Mouse (Mus musculus) ES-Bruce4 (cell line): ENCODE measurements around the gene Srgap3. TPM values are rescaled to one million over a fixed set of nuclear protein-coding genes. Genes with fewer than 3 reads are reported as not detected.

ENCODE experiments used
- H3K27ac ChIP-seq: 2 replicates; pipeline ENCODE4 v1.5.1; 2012; ENCODE audit warnings: low read length, inconsistent platforms; ENCODE audit not compliant: insufficient read depth
- H3K27me3 ChIP-seq: 2 replicates; pipeline ENCODE4 v1.6.1; 2012; ENCODE audit warnings: mild to moderate bottlenecking, low read length, inconsistent platforms; ENCODE audit not compliant: control insufficient read depth, poor library complexity, insufficient read depth, severe bottlenecking
- H3K36me3 ChIP-seq: 2 replicates; pipeline ENCODE4 v1.6.1; 2012; ENCODE audit warnings: inconsistent platforms, mild to moderate bottlenecking, low read length, moderate library complexity; ENCODE audit not compliant: control insufficient read depth, poor library complexity, insufficient read depth, severe bottlenecking
- H3K4me1 ChIP-seq: one replicate; pipeline ENCODE4 v1.8.1; 2011; ENCODE audit warnings: low read length; ENCODE audit not compliant: control insufficient read depth, insufficient read depth
- H3K4me3 ChIP-seq: 2 replicates; pipeline ENCODE4 v1.5.1; 2011; ENCODE audit warnings: low read depth, mild to moderate bottlenecking, low read length
- H3K9ac ChIP-seq: 2 replicates; pipeline ENCODE4 v1.6.1; 2012; ENCODE audit warnings: low read depth, mild to moderate bottlenecking, inconsistent platforms; ENCODE audit not compliant: poor library complexity, severe bottlenecking
- H3K9me3 ChIP-seq: replicated peaks from 2 replicates; pipeline ENCODE4 v1.6.1; 2012; ENCODE audit warnings: mild to moderate bottlenecking, low read length, inconsistent platforms; ENCODE audit not compliant: control insufficient read depth, poor library complexity, insufficient read depth, severe bottlenecking
- CTCF ChIP-seq: IDR thresholded peaks from one replicate; pipeline ENCODE4 v1.8.1; 2011; ENCODE audit warnings: low read depth, low read length
- EP300 ChIP-seq: IDR thresholded peaks from 2 replicates; pipeline ENCODE4 v1.6.1; 2011; ENCODE audit warnings: low read depth, low read length; ENCODE audit not compliant: insufficient read depth
- POLR2A ChIP-seq: IDR thresholded peaks from one replicate; pipeline ENCODE4 v1.8.1; 2011; ENCODE audit warnings: low read length; ENCODE audit not compliant: insufficient read depth
- polyA plus RNA-seq: library from polyadenylated mRNA; stranded (reverse); fragments of >200 nt; gene quantifications from 2 replicates; pipeline ENCODE4 v1.2.4, GENCODE M21; 2011; ENCODE audit warnings: low read depth; ENCODE audit not compliant: missing spikeins, insufficient read depth, insufficient read length

Srgap3 gene
- polyA plus RNA-seq, 1 experiment = 7.0 TPM

- no peaks in the 10 kb centered on the region for H3K9me3 ChIP-seq
- H3K9ac ChIP-seq = no peak overlapping the region
- H3K27ac ChIP-seq = no peak overlapping the region
- H3K36me3 ChIP-seq = no peaks in the 10 kb centered on the region
- TF ChIP-seq POLR2A (no peak), CTCF (no peak), EP300 (no peak)
- H3K4me3 ChIP-seq = peak overlapping the region; percentile 10
- H3K27me3 ChIP-seq = no peaks in the 10 kb centered on the region
- H3K4me1 ChIP-seq = peaks cover 13% of the 10 kb centered on the region
Observed at GRCm38 (mm10) chr6:112945181-112945751, 1.8 kb downstream of the Srgap3 start.

- TF ChIP-seq EP300 = no peak
- no peak for TF ChIP-seq CTCF
- TF ChIP-seq POLR2A = no peak
- no peak overlapping the region for H3K4me3 ChIP-seq
- no peaks in the 10 kb centered on the region for H3K27me3 ChIP-seq
- H3K4me1 ChIP-seq = peaks cover 8% of the 10 kb centered on the region
- no peak overlapping the region for H3K9ac ChIP-seq
- no peak overlapping the region for H3K27ac ChIP-seq
- no peaks in the 10 kb centered on the region for H3K9me3 ChIP-seq
- H3K36me3 ChIP-seq = no peaks in the 10 kb centered on the region
Observed at GRCm38 (mm10) chr6:112943596-112944245, 3.3 kb downstream of the Srgap3 start.

- TF ChIP-seq EP300 (no peak), CTCF (no peak), POLR2A (no peak)
Observed at GRCm38 (mm10) chr6:112939281-112939680, 7.8 kb downstream of the Srgap3 start.

GRCm38 (mm10) chr6:112937791-112938190, 9.3 kb downstream of the Srgap3 start:
- no peaks in the 10 kb centered on the region for H3K9me3 ChIP-seq
- H3K27ac ChIP-seq = no peak overlapping the region
- H3K27me3 ChIP-seq = no peaks in the 10 kb centered on the region
- TF ChIP-seq CTCF (no peak), POLR2A (no peak)
- H3K9ac ChIP-seq = no peak overlapping the region
- no peaks in the 10 kb centered on the region for H3K36me3 ChIP-seq
- H3K4me1 ChIP-seq = no peaks in the 10 kb centered on the region
- H3K4me3 ChIP-seq = no peak overlapping the region

More at GRCm38 (mm10) chr6:112939281-112939680, 7.8 kb downstream of the Srgap3 start:
- Histone ChIP-seq H3K4me1 (peaks cover 2% of the 10 kb centered on the region), H3K9ac (no peak overlapping the region), H3K27me3 (no peaks in the 10 kb centered on the region), H3K36me3 (no peaks in the 10 kb centered on the region), H3K4me3 (no peak overlapping the region), H3K9me3 (no peaks in the 10 kb centered on the region), H3K27ac (no peak overlapping the region)

GRCm38 (mm10) chr6:112934501-112934900, 12.6 kb downstream of the Srgap3 start:
- Histone ChIP-seq H3K36me3 (no peaks in the 10 kb centered on the region), H3K27ac (no peak overlapping the region), H3K4me1 (peaks cover 1% of the 10 kb centered on the region), H3K9ac (no peak overlapping the region), H3K27me3 (no peaks in the 10 kb centered on the region), H3K4me3 (no peak overlapping the region), H3K9me3 (no peaks in the 10 kb centered on the region)
- TF ChIP-seq EP300 (no peak), CTCF (no peak), POLR2A (no peak)

GRCm38 (mm10) chr6:112932611-112933010, 14.5 kb downstream of the Srgap3 start:
- Histone ChIP-seq H3K4me1 (peaks cover 1% of the 10 kb centered on the region), H3K9ac (no peak overlapping the region), H3K4me3 (no peak overlapping the region), H3K36me3 (no peaks in the 10 kb centered on the region), H3K9me3 (no peaks in the 10 kb centered on the region), H3K27ac (no peak overlapping the region), H3K27me3 (no peaks in the 10 kb centered on the region)
- TF ChIP-seq CTCF (no peak), EP300 (no peak), POLR2A (no peak)
